Mouse (Mus musculus): Measurements from ENCODE around the gene Gm13889.

The Gm13889 gene

DNA sequence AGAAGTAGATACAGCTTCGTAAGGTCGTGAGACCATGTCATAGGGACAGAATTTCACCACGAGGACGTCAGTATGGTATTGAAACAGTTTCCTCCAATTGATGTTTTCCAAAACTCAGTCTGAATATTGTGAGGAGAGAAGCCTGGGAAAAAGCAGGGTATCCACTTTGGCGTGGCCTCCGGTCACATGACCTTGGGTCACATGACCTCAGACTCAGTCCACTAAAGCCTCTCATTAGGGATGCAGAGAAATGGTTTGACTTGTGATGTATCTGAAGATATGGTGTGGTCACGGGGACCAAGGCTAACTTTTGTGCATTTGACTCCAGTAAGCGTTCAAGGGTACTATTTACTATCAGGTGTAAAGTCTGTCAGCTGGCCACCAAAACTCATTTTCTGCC, 2.3 kb upstream of the Gm13889 start:
- no peak for ATAC-seq (ENCODE audit: insufficient number of reproducible peaks, low FRiP score, low TSS enrichment)

DNA sequence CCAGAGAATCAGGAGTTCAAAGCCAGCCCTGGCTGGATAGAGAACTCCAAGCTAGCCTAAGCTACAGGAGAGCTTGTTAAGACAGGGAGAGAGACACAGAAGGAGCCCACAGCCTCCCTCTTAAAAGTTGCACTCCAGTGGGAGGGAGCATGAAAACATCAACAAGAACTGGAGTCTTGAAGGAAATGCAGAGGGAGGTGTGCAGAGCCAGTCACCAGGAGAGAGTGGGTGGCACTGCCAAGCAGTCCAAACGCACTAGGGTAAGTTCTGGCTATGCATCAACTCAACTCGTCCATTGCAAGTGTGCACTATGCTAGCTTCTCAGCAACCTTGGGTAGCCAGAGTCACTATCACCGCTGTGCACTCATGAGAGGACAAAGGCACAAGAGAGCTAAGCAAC, 1.2 kb upstream of the Gm13889 start:
- ATAC-seq (ENCODE audit: insufficient number of reproducible peaks, low FRiP score, low TSS enrichment) = no peak

DNA sequence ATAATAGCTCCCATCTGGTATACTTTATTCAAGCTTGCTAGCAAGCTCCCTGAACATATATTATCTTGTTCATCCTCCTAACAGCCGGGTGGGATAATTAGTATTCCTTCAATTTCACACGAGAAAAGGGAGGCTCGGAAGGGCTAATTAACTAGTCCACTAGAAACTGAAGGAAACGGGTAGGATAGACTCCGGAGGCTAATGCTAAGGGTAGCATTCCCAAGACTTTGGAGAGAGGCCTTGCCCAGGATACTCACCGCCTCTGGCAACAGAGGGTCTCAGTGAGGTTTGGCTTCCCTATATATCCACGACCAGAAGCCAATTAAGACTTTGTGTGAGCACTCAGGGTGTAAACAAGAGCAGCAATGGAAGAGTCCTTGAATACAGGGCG, 779 bp upstream of the Gm13889 start:
- ATAC-seq (ENCODE audit: insufficient number of reproducible peaks, low FRiP score, low TSS enrichment) = no peak

DNA sequence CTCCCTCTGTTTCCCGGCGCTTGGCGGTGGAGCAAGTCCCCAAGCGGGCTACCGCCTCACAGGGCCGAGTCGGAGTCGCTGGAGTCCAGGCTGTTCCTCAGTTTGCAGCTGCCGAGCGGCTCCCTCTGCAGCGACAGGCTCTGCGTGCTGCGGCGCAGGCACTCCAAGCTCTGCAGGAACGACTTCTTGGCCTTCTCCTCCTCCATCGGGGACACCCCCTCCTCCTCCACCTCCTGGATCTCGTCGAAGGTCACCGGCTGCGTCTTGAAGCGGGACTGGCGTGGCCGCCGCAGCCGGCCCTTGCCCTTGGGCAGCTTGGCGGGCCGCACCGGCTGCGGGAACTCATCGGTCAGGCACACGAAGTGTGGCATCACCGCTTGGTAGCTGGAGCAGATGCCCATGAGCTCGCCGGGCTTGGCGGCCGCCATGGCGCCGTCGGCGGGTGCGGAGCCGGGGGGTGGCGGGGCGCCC, 635 bp downstream of the Gm13889 start:
- peak; percentile 41 for ATAC-seq (ENCODE audit: insufficient number of reproducible peaks, low FRiP score, low TSS enrichment)

DNA sequence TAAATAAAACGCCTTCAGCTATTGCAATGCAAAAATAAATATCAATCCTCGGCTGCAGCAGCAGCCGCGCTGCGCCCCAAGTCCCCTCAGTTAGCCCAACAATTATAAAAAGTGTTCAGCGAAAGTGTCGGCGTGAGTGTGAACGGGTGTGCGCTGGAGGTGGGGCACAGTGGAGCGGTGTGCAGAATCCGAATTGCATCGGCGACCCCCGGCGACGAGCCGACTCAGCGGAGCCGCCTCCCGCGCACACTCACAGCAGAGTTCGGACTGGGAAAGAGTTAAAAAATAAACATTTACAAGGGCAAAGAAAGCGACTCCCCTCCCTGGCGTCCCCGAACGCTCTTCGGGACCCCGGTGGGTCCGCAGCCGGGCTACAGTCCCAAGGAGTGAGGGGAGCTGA, 1.1 kb downstream of the Gm13889 start:
- no peak for ATAC-seq (ENCODE audit: insufficient number of reproducible peaks, low FRiP score, low TSS enrichment)

DNA sequence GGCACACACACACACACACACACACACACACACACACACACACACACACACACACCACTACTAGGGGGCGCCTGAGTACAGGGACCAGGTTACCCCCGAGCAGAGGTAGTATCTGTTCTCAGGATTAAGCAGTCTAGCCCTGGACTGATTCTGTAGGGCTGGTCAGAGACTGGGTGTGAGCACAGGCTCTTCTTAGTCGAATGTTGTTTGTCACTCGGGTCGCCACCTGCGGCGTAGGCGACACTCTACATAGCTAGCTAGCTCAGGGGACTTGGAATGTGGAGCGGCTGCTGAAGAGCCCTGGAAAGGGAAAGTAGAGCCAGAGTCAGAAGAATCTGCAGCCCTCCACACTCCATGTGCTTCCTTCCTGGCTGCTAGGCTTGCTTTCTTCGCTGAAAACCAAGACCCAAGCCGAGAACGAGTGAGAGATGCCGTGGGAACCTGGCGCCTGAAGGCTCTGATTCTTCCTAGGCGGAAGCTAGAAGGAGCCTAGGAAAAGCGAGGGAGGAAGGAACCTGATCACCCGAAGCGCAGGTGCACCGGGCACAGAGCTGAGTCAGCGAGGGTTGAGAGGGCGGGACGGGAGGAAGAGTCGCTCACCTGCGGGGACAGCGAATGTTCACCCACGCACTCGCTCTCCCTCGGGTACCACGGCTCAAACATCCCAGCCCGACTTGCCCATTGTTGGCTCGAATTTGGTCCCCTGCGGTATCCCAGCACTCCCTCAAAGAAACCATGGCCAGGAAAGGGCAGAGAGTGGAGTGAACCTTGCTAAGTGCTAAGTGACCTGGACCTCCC, 2.0 kb downstream of the Gm13889 start:
- peak; percentile 56 for ATAC-seq (ENCODE audit: insufficient number of reproducible peaks, low FRiP score, low TSS enrichment)

DNA sequence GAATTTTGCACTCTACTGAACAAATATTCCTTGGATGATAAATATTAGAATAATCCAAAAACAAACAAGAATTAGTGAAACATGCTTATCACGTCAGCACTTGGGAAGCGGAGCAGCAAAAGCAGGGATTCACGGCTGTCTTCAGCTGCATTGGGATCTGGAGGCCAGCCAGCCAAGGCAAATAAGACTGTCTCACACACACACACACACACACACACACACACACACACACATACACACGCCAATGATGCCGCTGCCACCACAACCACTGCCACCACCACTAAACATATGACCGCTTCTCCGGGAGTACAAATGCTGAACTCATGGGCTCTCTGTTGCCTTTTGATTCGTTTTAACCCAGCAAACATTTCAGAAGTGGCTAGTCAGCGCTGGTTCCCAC, 3.3 kb downstream of the Gm13889 start:
- ATAC-seq (ENCODE audit: insufficient number of reproducible peaks, low FRiP score, low TSS enrichment) = no peak

DNA sequence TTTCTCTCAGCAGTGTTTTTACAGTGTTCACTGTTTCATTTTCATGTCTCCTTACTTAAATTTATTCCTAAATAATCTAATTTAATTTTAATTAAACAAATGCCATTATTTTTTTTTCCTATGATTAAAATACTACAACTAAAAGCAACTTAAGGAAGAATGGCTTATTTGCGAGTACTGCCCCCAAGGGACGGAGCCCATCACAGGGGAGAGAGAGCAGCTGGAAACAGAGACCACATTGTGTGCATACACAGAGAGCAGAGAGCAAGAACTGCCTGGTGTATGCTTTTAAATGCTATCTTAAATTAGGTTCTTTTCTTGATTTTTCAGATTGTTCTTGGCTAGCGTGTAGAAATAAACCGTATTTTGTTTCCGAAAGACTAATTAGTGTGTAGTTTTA, 10.0 kb downstream of the Gm13889 start:
- no peak for ATAC-seq (ENCODE audit: insufficient number of reproducible peaks, low FRiP score, low TSS enrichment)

DNA sequence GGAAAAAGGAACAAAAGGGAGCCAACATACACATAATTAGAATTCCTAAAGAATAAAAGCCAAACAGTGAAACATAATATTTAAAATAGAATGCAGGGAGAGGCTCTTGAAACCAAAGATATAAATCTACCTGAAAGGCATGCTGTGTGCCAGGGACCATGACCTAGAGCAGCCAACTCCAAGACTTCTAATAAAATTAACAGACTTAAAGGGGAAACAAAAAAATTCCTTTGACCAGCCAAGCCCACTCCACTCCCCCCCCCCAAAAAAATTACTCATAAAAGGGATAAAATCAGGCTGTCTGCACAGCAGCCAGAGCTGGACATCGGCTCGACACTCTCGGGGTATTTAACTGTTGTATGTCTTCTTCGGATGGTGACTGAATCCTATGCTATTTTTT, 12.1 kb downstream of the Gm13889 start:
- no peak for ATAC-seq (ENCODE audit: insufficient number of reproducible peaks, low FRiP score, low TSS enrichment)

DNA sequence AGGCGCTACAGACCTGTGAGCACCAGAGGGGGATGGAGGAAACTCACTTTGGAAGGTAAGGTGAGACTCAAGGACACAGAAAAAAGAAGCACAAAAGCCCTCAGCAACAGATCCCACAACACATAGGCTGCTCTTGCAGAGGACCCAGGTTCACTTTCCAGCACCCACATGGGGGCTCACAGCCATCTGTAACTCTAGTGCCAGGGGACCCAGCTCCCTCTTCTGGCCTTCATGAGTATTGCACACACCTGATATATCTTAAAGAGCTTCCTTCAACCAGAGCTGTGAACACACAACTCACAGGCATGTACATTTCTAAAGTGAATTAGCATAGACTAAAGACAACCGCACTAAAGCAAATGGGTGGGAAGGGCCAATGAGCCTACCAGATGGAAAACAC, 12.9 kb downstream of the Gm13889 start:
- no peak for ATAC-seq (ENCODE audit: insufficient number of reproducible peaks, low FRiP score, low TSS enrichment)

DNA sequence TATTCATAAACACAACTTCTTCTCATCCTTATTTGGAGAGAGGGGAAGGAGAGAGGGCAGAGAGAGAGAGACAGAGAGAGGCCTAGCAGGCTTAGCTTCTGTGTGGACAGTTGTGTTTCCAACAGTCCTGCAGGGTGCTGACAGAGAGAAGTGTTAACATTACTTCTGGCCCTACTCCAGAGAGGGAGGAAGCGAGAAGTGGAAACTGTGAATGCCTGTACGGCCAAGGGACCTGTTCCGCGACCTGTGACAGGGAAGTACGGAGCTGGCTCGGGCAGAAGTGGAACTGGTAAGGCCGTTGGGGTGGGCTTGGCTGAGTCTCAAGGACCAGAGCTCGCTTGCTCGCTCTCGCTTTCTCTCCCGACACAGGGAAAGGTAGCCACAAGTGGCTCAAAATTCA, 15.3 kb downstream of the Gm13889 start:
- ATAC-seq (ENCODE audit: insufficient number of reproducible peaks, low FRiP score, low TSS enrichment) = no peak

DNA sequence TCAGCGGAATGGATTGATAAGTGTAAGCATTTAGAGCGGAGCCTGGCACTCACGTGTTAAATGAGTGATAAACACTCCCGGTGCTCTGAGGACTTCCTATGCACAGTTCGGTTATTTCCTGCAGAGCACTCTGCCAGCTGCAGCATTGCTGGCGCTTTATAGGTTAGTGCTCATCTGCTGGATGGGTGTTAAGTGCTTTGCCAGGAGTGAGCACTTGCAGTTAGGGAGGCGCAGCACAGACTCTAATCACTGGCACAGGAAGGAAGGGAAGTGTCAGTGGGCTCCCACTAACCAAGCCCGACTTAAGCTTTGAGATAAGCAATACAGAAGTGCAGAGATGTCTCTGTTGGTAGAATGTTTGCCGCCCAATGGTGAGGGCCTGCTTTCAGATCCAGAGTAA, 18.5 kb downstream of the Gm13889 start:
- ATAC-seq (ENCODE audit: insufficient number of reproducible peaks, low FRiP score, low TSS enrichment) = no peak

DNA sequence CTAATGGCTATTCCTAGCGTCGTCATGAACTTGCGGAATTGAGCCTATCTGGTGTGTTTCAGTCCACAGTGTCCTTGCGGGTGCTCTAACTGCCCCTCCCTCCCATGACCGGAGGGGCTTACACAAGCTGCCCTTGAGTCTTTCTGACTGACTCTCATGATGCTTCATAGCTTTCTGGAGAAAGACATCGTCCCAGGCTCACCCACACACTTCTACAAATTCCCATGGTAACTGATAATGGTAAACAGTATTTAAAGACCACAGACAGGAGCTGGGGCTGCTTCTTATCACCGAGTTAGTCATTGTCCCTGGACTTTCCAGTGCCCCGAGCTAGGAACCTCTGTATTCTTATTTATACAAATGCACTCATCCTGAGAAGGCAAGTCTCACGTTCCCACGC, 28.1 kb downstream of the Gm13889 start:
- no peak for ATAC-seq (ENCODE audit: insufficient number of reproducible peaks, low FRiP score, low TSS enrichment)

DNA sequence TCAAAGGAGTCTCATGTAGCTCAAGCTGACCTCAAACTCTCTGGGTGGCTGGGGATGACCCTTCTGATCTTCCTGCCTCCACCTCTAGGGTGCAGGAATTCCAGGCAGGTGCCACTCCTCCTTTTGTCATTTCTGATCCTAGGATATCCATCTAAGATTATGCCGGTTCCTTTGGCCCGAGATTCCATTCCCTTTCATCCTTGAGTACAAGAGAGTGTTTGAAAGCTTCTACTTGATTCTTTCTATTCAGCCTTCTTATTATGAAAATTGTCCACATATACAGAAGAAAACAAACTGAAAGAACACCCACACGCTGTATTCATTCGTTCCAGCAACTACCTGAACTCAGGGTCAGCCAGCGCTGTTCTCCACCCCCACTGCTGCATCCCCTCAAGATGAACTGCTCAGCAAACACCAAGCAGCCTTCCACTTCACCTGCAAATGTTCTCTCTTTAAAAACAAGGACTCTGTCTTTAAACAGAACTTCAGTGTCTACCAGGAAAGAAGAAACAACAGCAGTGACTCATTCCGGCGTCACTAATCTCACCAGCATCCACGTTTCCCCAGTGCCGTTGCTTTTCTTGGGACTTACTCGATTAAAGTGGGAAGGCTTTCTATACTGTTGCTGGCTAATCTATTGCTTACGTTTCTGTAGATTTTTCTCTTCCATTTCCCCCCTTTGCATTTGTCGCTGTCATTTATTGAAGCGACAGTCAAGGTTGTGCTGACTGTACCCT, 29.1 kb downstream of the Gm13889 start:
- no peak for ATAC-seq (ENCODE audit: insufficient number of reproducible peaks, low FRiP score, low TSS enrichment)

DNA sequence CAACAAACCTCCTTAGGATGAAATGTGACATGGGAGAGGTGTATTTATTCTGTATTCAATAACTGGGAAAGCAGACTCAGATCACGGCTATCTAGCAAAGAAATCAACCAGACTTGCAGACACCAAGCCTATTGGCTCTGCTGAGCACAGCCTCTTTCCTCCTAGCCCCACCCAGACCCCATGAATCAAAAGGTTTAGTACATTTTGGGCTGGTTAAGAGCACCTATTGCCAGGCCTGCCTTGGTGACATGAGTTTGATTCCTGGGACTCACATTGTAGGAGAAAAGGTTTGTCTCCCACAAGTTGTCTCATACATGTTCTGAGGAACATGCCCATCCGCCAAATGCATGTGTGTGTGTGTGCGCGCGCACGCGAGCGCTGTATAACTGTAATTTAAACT, 30.9 kb downstream of the Gm13889 start:
- no peak for ATAC-seq (ENCODE audit: insufficient number of reproducible peaks, low FRiP score, low TSS enrichment)

DNA sequence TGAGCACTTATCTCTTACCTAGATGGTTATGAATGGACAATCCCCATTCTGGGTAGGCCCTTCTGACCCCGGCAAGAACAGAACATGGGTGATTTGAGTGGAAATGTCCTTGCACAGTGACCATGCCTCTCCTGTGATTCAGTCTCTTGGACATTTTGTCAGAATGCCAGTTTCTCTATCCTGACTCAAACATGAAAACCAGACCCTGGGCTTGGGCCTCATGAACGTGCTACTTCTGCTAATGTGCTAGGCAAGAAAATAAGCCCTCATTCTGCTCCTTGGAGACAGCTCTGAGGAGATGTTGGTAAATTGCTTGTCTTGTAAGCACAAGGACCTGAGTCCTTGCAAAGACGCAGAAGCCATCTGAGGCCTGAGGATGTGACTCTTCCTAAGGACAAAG, 37.9 kb downstream of the Gm13889 start:
- no peak for ATAC-seq (ENCODE audit: insufficient number of reproducible peaks, low FRiP score, low TSS enrichment)

DNA sequence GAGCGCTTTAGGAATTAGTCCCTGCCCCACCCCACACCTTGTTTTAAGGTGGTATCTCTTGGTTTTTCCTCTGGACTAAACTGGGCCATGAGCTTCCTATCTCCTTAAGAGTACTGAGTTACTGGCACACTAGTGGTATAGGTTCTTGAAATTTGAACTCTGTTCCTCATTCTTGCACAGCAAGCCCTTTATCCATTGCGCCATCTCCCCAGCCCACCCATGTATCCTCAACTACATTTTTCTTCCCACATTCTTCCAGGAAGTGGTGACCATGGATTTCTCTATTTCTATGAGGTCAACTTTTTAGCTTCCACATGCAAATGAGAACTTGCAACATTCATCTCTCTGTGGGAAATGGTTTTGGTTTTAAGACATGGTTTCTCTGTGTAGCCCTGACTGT, 43.4 kb downstream of the Gm13889 start:
- ATAC-seq (ENCODE audit: insufficient number of reproducible peaks, low FRiP score, low TSS enrichment) = no peak

DNA sequence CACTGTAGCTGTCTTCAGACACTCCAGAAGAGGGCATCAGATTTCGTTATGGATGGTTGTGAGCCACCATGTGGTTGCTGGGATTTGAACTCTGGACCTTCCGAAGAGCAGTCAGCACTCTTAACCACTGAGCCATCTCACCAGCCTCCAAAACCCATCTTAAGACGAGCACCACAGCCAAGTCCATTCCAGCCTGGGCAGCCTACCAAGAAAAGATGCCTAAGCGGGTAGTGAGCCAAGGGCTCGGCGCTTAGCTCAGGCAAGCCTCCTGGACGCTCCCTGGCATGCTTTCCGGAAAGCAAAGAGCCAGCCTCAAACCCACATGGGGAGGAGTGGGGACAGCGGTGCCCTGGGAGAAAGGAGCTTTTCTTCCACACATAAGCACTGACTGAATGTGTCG, 45.1 kb downstream of the Gm13889 start:
- no peak for ATAC-seq (ENCODE audit: insufficient number of reproducible peaks, low FRiP score, low TSS enrichment)

DNA sequence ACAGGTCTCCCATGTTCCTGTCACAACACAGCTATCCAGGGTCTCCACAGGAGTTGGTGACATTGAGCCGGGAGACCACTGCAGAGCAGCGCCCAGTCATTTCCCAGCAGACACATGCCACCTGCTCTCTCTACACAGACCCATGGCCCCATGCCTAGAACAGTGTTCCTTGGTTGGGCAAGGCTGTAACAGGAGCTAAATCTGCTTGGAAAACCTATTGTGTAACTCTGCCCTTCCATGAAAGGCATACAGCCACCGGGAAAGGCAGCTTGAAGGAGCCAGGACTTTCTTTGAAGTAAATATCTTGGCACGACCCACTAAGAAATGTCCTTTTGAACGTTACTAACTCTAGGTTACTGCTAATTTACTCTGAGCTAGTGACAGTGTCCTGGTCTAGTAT, 47.3 kb downstream of the Gm13889 start:
- ATAC-seq (ENCODE audit: insufficient number of reproducible peaks, low FRiP score, low TSS enrichment) = no peak

DNA sequence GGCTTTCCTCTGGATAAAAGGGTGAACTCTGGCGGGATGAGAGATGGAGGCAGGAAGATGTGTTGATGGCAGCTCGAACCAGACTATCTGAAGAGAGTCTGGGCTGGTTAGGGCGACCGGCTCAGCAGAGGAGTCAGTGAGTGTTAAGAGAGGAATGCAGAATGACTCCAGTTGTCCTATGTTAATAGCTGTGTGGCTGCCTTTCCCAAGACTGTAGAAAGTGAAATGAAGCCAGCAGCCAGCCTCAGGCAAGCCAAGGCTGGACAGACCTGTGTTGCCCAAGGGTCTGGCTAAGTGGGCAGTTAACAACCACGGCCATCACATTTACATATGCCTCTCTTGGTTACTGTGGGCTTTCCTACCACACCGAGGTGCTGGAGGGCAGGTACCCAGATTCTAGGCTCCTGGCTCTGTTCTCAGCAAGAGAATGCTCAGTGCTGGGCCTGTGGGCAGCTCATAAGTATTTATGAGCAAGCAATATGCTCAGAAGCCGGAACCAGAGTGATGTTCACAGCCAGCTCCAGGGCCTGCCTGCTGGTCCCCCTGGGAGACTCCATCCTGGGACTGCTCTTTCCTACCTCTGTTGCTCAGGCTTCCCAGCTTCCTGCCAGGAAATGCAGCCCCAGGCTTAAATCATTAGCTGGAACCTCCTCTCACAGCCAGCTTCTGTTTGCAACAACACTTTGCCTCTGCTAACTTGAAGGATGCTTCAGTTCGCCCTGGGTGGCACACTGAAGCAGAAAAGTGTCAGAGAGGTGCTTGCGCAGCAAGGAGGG, 49.3 kb downstream of the Gm13889 start:
- ATAC-seq (ENCODE audit: insufficient number of reproducible peaks, low FRiP score, low TSS enrichment) = no peak

DNA sequence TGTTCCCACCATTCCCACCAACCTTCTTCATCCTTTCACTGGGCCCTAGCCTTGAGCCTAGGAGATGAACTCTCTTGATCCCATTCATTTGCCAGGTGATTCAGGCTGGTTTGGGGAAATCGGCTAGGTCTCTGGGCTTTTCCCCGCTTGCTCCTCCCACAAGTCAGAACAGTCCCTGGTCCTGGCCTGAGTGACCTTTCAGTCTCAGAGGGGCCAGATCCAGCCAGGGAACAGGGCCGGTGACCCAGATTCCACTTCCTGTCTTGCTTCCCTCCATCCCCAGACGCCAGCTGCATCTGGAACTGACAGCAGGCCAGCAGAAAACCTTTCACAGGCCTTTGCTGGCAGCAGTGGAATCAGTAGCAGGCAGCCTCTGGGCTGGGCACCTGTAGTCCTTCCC, 50.7 kb downstream of the Gm13889 start:
- no peak for ATAC-seq (ENCODE audit: insufficient number of reproducible peaks, low FRiP score, low TSS enrichment)

Measured in cerebellum, adult (tissue).